Mouse (Mus musculus) spleen, adult 2 months (tissue): ENCODE results near the gene Nlrp9c. TPM values are rescaled to one million over a fixed set of nuclear protein-coding genes. Genes with fewer than 3 reads are reported as not detected.
"Not testable (repeated sequence)": the region's sequence is repeated elsewhere in the genome, so short reads cannot be mapped to it uniquely, and the experiment has no call there.

Source experiments
- DNase-seq, 2 experiments: peaks; one replicate each; pipeline versions ENCODE4 v3.0.0 to v3.0.0-alpha.2; 2012 to 2021; ENCODE audit warnings: low spot score in 2 of 2, low read depth in 1 of 2
- H3K27ac ChIP-seq: fragments of 200-500 bp; 2 replicates; pipeline ENCODE4 v1.5.1; 2012; ENCODE audit warnings: low read length, inconsistent platforms; ENCODE audit not compliant: insufficient read depth
- H3K27me3 ChIP-seq: fragments of 200-500 bp; 2 replicates; pipeline ENCODE4 v1.6.1; 2012; ENCODE audit warnings: mild to moderate bottlenecking, moderate library complexity, low read length, inconsistent platforms; ENCODE audit not compliant: control insufficient read depth, insufficient read depth
- H3K36me3 ChIP-seq: fragments of 200-500 bp; 2 replicates; pipeline ENCODE4 v1.6.1; 2012; ENCODE audit warnings: mild to moderate bottlenecking, low read length, inconsistent platforms; ENCODE audit not compliant: control insufficient read depth, insufficient read depth
- H3K4me1 ChIP-seq: fragments of 200-500 bp; 2 replicates; pipeline ENCODE4 v1.6.1; 2011; ENCODE audit warnings: inconsistent platforms; ENCODE audit not compliant: control insufficient read depth, insufficient read depth, insufficient read length
- H3K4me3 ChIP-seq: fragments of 200-500 bp; 2 replicates; pipeline ENCODE4 v1.5.1; 2011; ENCODE audit warnings: mild to moderate bottlenecking, inconsistent platforms; ENCODE audit not compliant: insufficient read depth, insufficient read length; ENCODE audit errors: extremely low read depth
- CTCF ChIP-seq: fragments of 200-500 bp; IDR thresholded peaks from 2 replicates; pipeline ENCODE4 v1.5.1; 2011; ENCODE audit warnings: mild to moderate bottlenecking, inconsistent platforms; ENCODE audit not compliant: insufficient read depth, insufficient read length, insufficient replicate concordance; ENCODE audit errors: extremely low read depth
- POLR2A ChIP-seq: fragments of 200-500 bp; IDR thresholded peaks from 2 replicates; pipeline ENCODE4 v1.6.1; 2011; ENCODE audit warnings: low read depth, low read length, inconsistent platforms
- WGBS: fragments of 180-500 bp; shearing (Covaris S2); methylation state at CpG from one replicate; pipeline ENCODE4 v1.1.7; 2018; 5-methylcytosine and 5-hydroxymethylcytosine counted together
- polyA plus RNA-seq: library from polyadenylated mRNA; depleted of rRNA; stranded (reverse); fragments of >200 nt; gene quantifications from 2 replicates; pipeline ENCODE4 v1.2.3, GENCODE M21; 2012; rRNA removed

The Nlrp9c gene
- polyA plus RNA-seq = not detected in 2 replicates

GRCm38 (mm10) chr7:26403600-26403999, at the start of gene Nlrp9c:
TSS of gene Nlrp9c (minus strand) at chr7:26403700.
- not testable (repeated sequence) for H3K27ac ChIP-seq, H3K36me3 ChIP-seq, H3K4me3 ChIP-seq, DNase-seq, H3K27me3 ChIP-seq, H3K4me1 ChIP-seq
- 60% methylated on average over 2 of the region's 2 CpGs for WGBS

- H3K4me3 ChIP-seq = no peak within 1 kb of the TSS
- H3K27me3 ChIP-seq = no peaks in the 10 kb centered on the region
- no peaks in the 10 kb centered on the region for H3K4me1 ChIP-seq
- no peak within 1 kb of the TSS for H3K27ac ChIP-seq
- no peak for TF ChIP-seq POLR2A
- H3K36me3 ChIP-seq = no peaks in the 10 kb centered on the region
- no peak for DNase-seq
- 82% methylated on average over 5 of the region's 5 CpGs for WGBS
Observed at GRCm38 (mm10) chr7:26434813-26435212, 31.3 kb upstream of the Nlrp9c start, which contains the start of gene Nlrp4a. TSS of gene Nlrp4a (plus strand) at chr7:26435113.

GRCm38 (mm10) chr7:26391811-26392210, 11.7 kb downstream of the Nlrp9c start:
- 85% methylated on average over 6 of the region's 6 CpGs for WGBS
- H3K27me3 ChIP-seq, DNase-seq, H3K36me3 ChIP-seq, H3K4me1 ChIP-seq, H3K27ac ChIP-seq, H3K4me3 ChIP-seq: not testable (repeated sequence)

GRCm38 (mm10) chr7:26391137-26391536, 12.4 kb downstream of the Nlrp9c start:
- not testable (repeated sequence) for H3K36me3 ChIP-seq, DNase-seq, H3K4me1 ChIP-seq, H3K27ac ChIP-seq, H3K4me3 ChIP-seq, H3K27me3 ChIP-seq
- WGBS = 80% methylated on average over 2 of the region's 2 CpGs

- not testable (repeated sequence) for DNase-seq, H3K36me3 ChIP-seq, H3K4me3 ChIP-seq, H3K27ac ChIP-seq, H3K27me3 ChIP-seq, H3K4me1 ChIP-seq
- 79% methylated on average over 5 of the region's 5 CpGs for whole genome bisulfite sequencing
Observed at GRCm38 (mm10) chr7:26386691-26387090, 16.8 kb downstream of the Nlrp9c start.

GRCm38 (mm10) chr7:26380807-26381206, 22.7 kb downstream of the Nlrp9c start:
- no peak for DNase-seq
- H3K27ac ChIP-seq = no peak overlapping the region
- no peaks in the 10 kb centered on the region for H3K36me3 ChIP-seq
- WGBS = 98% methylated on average over 1 of the region's 1 CpGs
- H3K4me3 ChIP-seq = no peak overlapping the region
- no peaks in the 10 kb centered on the region for H3K4me1 ChIP-seq
- TF ChIP-seq CTCF = no peak
- no peak for TF ChIP-seq POLR2A
- no peaks in the 10 kb centered on the region for H3K27me3 ChIP-seq

GRCm38 (mm10) chr7:26373221-26373620, 30.3 kb downstream of the Nlrp9c start:
- H3K27me3 ChIP-seq, H3K36me3 ChIP-seq, DNase-seq, H3K27ac ChIP-seq, H3K4me1 ChIP-seq, H3K4me3 ChIP-seq: not testable (repeated sequence)
- WGBS = 91% methylated on average over 5 of the region's 5 CpGs

GRCm38 (mm10) chr7:26356719-26357118, 46.8 kb downstream of the Nlrp9c start:
- H3K4me3 ChIP-seq, H3K27ac ChIP-seq, H3K4me1 ChIP-seq, H3K36me3 ChIP-seq, H3K27me3 ChIP-seq, DNase-seq: not testable (repeated sequence)
- WGBS = 89% methylated on average over 6 of the region's 6 CpGs

- H3K36me3 ChIP-seq, H3K4me1 ChIP-seq, H3K27me3 ChIP-seq, H3K4me3 ChIP-seq, H3K27ac ChIP-seq, DNase-seq: not testable (repeated sequence)
- 81% methylated on average over 3 of the region's 3 CpGs for WGBS
Observed at GRCm38 (mm10) chr7:26352258-26352657, 51.2 kb downstream of the Nlrp9c start.

GRCm38 (mm10) chr7:26350177-26350576, 53.3 kb downstream of the Nlrp9c start:
- not testable (repeated sequence) for H3K36me3 ChIP-seq, H3K4me1 ChIP-seq, H3K4me3 ChIP-seq, DNase-seq, H3K27me3 ChIP-seq, H3K27ac ChIP-seq

- DNase-seq, H3K4me1 ChIP-seq, H3K36me3 ChIP-seq, H3K27ac ChIP-seq, H3K27me3 ChIP-seq, H3K4me3 ChIP-seq: not testable (repeated sequence)
- WGBS = 74% methylated on average over 3 of the region's 3 CpGs
Observed at GRCm38 (mm10) chr7:26320361-26320760, 83.1 kb downstream of the Nlrp9c start.
